Mouse (Mus musculus) forebrain, postnatal 0 days (tissue): ENCODE data around the gene Pck2. TPM values are rescaled to one million over a fixed set of nuclear protein-coding genes. Genes with fewer than 3 reads are reported as not detected.
A peak's percentile ranks its signal among the peaks of the same experiment; 100 is the strongest.

Source experiments
- ATAC-seq: fragments of 200-750 bp; cut with Nextera tagmentation; 2 replicates; pipeline ENCODE4 v1.8.0; 2017; ENCODE audit warnings: mild to moderate bottlenecking, moderate library complexity
- DNase-seq: peaks from one replicate; pipeline ENCODE4 v3.0.0-alpha.2; 2015
- H3K27ac ChIP-seq: fragments of 300-500 bp; sonication (generic); 2 replicates; pipeline ENCODE4 v1.5.1; 2014; ENCODE audit warnings: low read depth, mild to moderate bottlenecking, antibody characterized with exemption, low read length, moderate library complexity, mixed read lengths
- H3K27me3 ChIP-seq: fragments of 300-500 bp; sonication (generic); 2 replicates; pipeline ENCODE4 v1.6.1; 2014; ENCODE audit warnings: mild to moderate bottlenecking, low read length, mixed read lengths; ENCODE audit not compliant: insufficient read depth
- H3K36me3 ChIP-seq: fragments of 300-500 bp; sonication (generic); 2 replicates; pipeline ENCODE4 v1.6.1; 2014; ENCODE audit warnings: mild to moderate bottlenecking, moderate library complexity; ENCODE audit not compliant: insufficient read depth
- H3K4me1 ChIP-seq: fragments of 300-500 bp; sonication (generic); 2 replicates; pipeline ENCODE4 v1.6.1; 2014; ENCODE audit warnings: antibody characterized with exemption; ENCODE audit not compliant: insufficient read depth
- H3K4me2 ChIP-seq: fragments of 300-500 bp; sonication (generic); 2 replicates; pipeline ENCODE4 v1.6.1; 2014; ENCODE audit warnings: low read depth, mild to moderate bottlenecking, moderate library complexity
- H3K4me3 ChIP-seq: fragments of 300-500 bp; sonication (generic); 2 replicates; pipeline ENCODE4 v1.5.1; 2014; ENCODE audit warnings: low read depth, low read length, mixed read lengths
- H3K9ac ChIP-seq: fragments of 300-500 bp; sonication (generic); 2 replicates; pipeline ENCODE4 v1.6.1; 2014; ENCODE audit warnings: mild to moderate bottlenecking
- H3K9me3 ChIP-seq: fragments of 300-500 bp; sonication (generic); 2 replicates; pipeline ENCODE4 v1.6.1; 2016; ENCODE audit warnings: low read length
- CTCF ChIP-seq: sonication (generic); IDR thresholded peaks from 2 replicates; pipeline ENCODE4 v1.5.1; 2016; ENCODE audit warnings: antibody characterized with exemption, control low read depth, low read depth
- WGBS: fragments of 180-500 bp; shearing (Covaris S2); extraction: QIAGEN DNeasy Blood & Tissue Kit; methylation state at CpG from one replicate; pipeline ENCODE4 v1.1.7; 2014; 5-methylcytosine and 5-hydroxymethylcytosine counted together
- polyA plus RNA-seq: library from polyadenylated mRNA; unstranded; fragments of >200 nt; fragmentation: Nextera tagmentation; extraction: Ambion mirVana; gene quantifications from 2 replicates; pipeline ENCODE4 v1.2.1, GENCODE M21; 2015
- total RNA-seq: library from RNA; depleted of rRNA; stranded (reverse); fragments of >200 nt; gene quantifications from 2 replicates; pipeline ENCODE4 v1.2.3, GENCODE M21; 2014

Gene Pck2
- total and polyA plus RNA-seq, 2 experiments from 2014 or later, result 12.5 to 23.6 TPM

DNA sequence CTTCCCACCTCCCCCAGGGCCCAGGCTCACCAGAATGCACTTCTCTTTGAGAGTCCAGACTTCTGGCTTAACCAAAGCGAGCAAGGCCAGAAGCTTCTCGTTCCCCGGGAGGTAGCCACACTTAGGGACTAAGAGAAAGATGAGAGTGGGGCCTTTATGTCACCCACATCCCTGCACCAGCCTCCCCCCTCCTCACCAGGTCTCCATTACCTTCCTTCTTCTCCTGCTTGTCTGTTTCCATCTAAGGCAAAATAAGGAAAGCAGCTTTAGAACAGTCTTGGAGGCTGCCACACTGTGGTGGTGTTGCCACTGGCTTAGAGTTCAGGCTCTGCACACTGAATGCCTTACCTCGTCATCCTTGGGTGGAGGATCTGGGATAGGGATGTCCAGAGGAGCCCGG lies 49.2 kb downstream of the Pck2 start:
- H3K9me3 ChIP-seq, result no peaks in the 10 kb centered on the region
- 93% methylated on average over 5 of the region's 5 CpGs for WGBS
- TF ChIP-seq CTCF, result no peak
- no peak overlapping the region for H3K4me3 ChIP-seq
- peaks cover 8% of the 10 kb centered on the region; the same call in 1 of the 2 replicates for H3K36me3 ChIP-seq
- H3K4me2 ChIP-seq, result no peak overlapping the region
- no peak for ATAC-seq
- DNase-seq, result no peak
- H3K4me1 ChIP-seq, result peaks cover 19% of the 10 kb centered on the region
- H3K9ac ChIP-seq, result no peak overlapping the region
- no peaks in the 10 kb centered on the region for H3K27me3 ChIP-seq
- no peak overlapping the region for H3K27ac ChIP-seq

GRCm38 (mm10) chr14:55589771-55590448 lies 49.8 kb downstream of the Pck2 start:
- Histone ChIP-seq H3K4me1 (peaks cover 19% of the 10 kb centered on the region), H3K4me3 (peak overlapping the region; percentile 80), H3K36me3 (peaks cover 15% of the 10 kb centered on the region), H3K9ac (peak overlapping the region; percentile 57), H3K9me3 (no peaks in the 10 kb centered on the region), H3K27me3 (no peaks in the 10 kb centered on the region), H3K27ac (no peak overlapping the region), H3K4me2 (peak overlapping the region; percentile 95)
- no peak for DNase-seq
- WGBS, result 86% methylated on average over 11 of the region's 11 CpGs
- ATAC-seq, result no peak
- no peak for TF ChIP-seq CTCF

DNA sequence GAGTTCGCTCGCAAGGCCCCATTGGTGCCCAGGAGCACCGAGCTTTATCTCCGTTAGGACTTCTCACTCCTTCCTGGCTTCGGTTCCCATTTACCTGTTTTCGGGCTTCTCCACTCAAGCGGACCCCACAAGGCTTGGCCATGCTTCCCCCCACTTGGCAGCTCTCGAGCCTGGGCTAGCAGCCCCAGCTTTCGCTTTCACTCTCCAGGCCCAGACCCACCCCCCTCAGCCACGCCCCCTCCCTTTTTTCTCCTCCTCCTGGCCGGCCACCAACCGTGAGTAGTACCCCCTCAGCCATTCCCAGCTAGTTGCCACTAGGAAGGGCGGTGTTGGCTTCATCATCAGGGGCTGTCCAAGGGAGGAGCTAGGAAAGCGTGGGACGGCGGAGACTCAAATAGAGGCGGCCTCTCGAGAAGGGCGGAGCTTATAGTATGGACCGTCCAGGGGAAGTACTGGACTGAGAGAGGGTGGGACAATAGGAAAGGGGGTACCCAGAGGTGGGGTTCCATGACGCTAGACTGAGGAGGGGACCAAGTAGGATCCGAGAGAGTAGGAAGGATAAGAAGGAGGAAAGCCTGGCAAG lies 50.8 kb downstream of the Pck2 start, which contains the start of gene Psme2:
Gene Psme2, minus strand, starts transcription at position 366 of the 583 bp plus-strand sequence.
- Histone ChIP-seq H3K4me2 (peak within 1 kb of the TSS; percentile 95), H3K27me3 (no peaks in the 10 kb centered on the region), H3K4me3 (peak within 1 kb of the TSS; percentile 80), H3K9me3 (no peaks in the 10 kb centered on the region), H3K4me1 (peaks cover 19% of the 10 kb centered on the region), H3K27ac (peak within 1 kb of the TSS; percentile 82), H3K36me3 (peaks cover 24% of the 10 kb centered on the region), H3K9ac (peak within 1 kb of the TSS; percentile 57)
- peak; percentile 92 for ATAC-seq
- 1% methylated on average over 22 of the region's 22 CpGs for WGBS
- TF ChIP-seq CTCF, result no peak
- DNase-seq, result peak; percentile 95

DNA sequence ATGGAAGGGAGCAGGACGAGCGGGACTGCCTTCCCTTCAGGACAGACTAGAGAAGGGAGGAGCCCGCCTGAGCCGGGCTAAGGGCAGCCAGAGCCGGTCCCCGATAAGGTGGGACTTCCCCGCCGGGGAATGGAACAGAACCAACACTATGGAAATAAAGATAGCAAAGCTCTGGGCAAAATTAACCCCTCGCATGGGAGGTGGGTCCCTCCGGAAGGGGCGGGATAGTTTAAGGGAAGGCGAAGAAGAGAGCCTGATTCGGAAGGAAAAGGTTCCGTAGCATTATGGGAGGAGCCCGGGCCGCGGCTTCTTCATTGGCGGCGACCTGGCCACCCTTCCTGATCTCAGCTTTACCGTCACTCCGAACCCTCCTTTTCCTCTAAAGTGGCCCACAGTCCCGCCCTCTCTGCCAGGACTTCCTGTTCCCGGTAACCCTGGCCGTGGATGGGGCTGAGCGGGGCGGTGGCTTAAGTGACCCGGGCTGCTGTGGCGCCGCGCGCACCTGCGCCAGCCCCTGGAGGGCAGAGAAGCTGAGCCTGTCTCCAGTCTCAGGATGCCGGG lies 51.3 kb downstream of the Pck2 start, which contains the start of gene Rnf31:
Gene Rnf31, plus strand, starts transcription at position 378 of the 561 bp plus-strand sequence.
- DNase-seq, result peak; percentile 91
- H3K9ac ChIP-seq, result peak within 1 kb of the TSS; percentile 57
- peaks cover 19% of the 10 kb centered on the region for H3K4me1 ChIP-seq
- H3K4me3 ChIP-seq, result peak within 1 kb of the TSS; percentile 80
- TF ChIP-seq CTCF, result no peak
- 1% methylated on average over 33 of the region's 33 CpGs for WGBS
- no peaks in the 10 kb centered on the region for H3K9me3 ChIP-seq
- H3K27ac ChIP-seq, result peak within 1 kb of the TSS; percentile 82
- ATAC-seq, result peak; percentile 93
- H3K27me3 ChIP-seq, result no peaks in the 10 kb centered on the region
- peak within 1 kb of the TSS; percentile 95 for H3K4me2 ChIP-seq
- peaks cover 30% of the 10 kb centered on the region for H3K36me3 ChIP-seq

- Histone ChIP-seq H3K4me2 (peak overlapping the region; percentile 95), H3K9ac (peak overlapping the region; percentile 57), H3K36me3 (peaks cover 38% of the 10 kb centered on the region), H3K9me3 (no peaks in the 10 kb centered on the region), H3K27me3 (no peaks in the 10 kb centered on the region), H3K4me3 (peak overlapping the region; percentile 80), H3K27ac (peak overlapping the region; percentile 82; the same call in 1 of the 2 replicates), H3K4me1 (peaks cover 19% of the 10 kb centered on the region)
- TF ChIP-seq CTCF, result no peak
- ATAC-seq (no peak), DNase-seq (no peak)
- 7% methylated on average over 16 of the region's 16 CpGs for WGBS
Observed at GRCm38 (mm10) chr14:55592226-55592625, 52.2 kb downstream of the Pck2 start.

- DNase-seq (peak; percentile 46), ATAC-seq (no peak)
- 68% methylated on average over 13 of the region's 13 CpGs for WGBS
- Histone ChIP-seq H3K9ac (no peak overlapping the region; the same call in 1 of the 2 replicates), H3K27ac (0 out of 2 replicates have a peak overlapping the region, but pooled peaks have one; percentile 10), H3K4me3 (no peak overlapping the region), H3K27me3 (no peaks in the 10 kb centered on the region), H3K4me1 (peaks cover 14% of the 10 kb centered on the region), H3K9me3 (no peaks in the 10 kb centered on the region), H3K4me2 (no peak overlapping the region), H3K36me3 (peaks cover 70% of the 10 kb centered on the region)
- no peak for TF ChIP-seq CTCF
Observed at GRCm38 (mm10) chr14:55596036-55596690, 56.1 kb downstream of the Pck2 start.
